Mouse (Mus musculus): ENCODE results near the gene Gm5148.

- TF ChIP-seq POLR2A (IDR thresholded peaks at IDR 0.05; ENCODE audit: extremely low read depth, insufficient read depth, low read length) (no peak), CTCF (IDR thresholded peaks at IDR 0.05; ENCODE audit: extremely low read depth, insufficient read depth, low read length) (no peak)
These were observed 34.5 kb upstream of the Gm5148 start for GRCm38 (mm10) chr3:37758611-37759322.

All from cortical plate, adult 2 months (tissue).